Mouse (Mus musculus): ENCODE results near the gene Insm1. TPM values are rescaled to one million over a fixed set of nuclear protein-coding genes. Genes with fewer than 3 reads are reported as not detected.
A peak's percentile ranks its signal among the peaks of the same experiment; 100 is the strongest.

Insm1 gene
- total RNA-seq, 1 experiment from 2014 or later, result 6.0 TPM

- peak; percentile 36 for DNase-seq
Measured at GRCm38 (mm10) chr2:146223176-146223905, 1.6 kb downstream of the Insm1 start.

- DNase-seq, result no peak
Measured at GRCm38 (mm10) chr2:146224141-146224540, 2.4 kb downstream of the Insm1 start.

- DNase-seq, result no peak
Measured at GRCm38 (mm10) chr2:146225818-146226217, 4.1 kb downstream of the Insm1 start.

DNA sequence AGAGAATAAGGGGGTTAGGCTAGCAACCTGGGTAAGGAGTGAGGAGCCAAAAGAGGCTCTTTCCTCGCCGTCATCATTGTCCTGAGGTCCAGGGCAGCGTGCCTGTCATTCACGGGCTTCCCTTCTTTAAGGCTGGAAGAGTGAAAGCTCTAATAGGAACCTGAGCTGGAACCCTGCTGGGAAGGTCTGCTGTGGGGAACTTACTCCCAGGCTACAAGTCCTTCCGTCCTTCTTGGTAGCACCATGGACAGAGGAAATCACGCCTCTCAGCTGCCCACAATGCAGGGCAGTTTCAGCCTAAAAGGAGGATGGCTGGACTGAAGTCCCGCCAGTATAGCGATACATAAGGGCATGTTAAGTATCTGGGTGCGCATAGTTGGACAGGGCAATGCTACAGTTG is 4.8 kb downstream of the Insm1 start:
- peak; percentile 74 for DNase-seq

- no peak for DNase-seq
Measured at GRCm38 (mm10) chr2:146227646-146228045, 5.9 kb downstream of the Insm1 start.

GRCm38 (mm10) chr2:146228435-146228834 is 6.7 kb downstream of the Insm1 start:
- DNase-seq, result no peak

GRCm38 (mm10) chr2:146231485-146231884 is 9.8 kb downstream of the Insm1 start:
- DNase-seq, result no peak

GRCm38 (mm10) chr2:146239196-146239747 is 17.6 kb downstream of the Insm1 start:
- DNase-seq, result no peak

GRCm38 (mm10) chr2:146244049-146244448 is 22.3 kb downstream of the Insm1 start:
- DNase-seq, result no peak

GRCm38 (mm10) chr2:146245401-146245800 is 23.7 kb downstream of the Insm1 start:
- peak; percentile 58 for DNase-seq

GRCm38 (mm10) chr2:146246409-146247075 is 24.8 kb downstream of the Insm1 start:
- DNase-seq, result no peak

GRCm38 (mm10) chr2:146247576-146247975 is 25.9 kb downstream of the Insm1 start:
- DNase-seq, result no peak

DNA sequence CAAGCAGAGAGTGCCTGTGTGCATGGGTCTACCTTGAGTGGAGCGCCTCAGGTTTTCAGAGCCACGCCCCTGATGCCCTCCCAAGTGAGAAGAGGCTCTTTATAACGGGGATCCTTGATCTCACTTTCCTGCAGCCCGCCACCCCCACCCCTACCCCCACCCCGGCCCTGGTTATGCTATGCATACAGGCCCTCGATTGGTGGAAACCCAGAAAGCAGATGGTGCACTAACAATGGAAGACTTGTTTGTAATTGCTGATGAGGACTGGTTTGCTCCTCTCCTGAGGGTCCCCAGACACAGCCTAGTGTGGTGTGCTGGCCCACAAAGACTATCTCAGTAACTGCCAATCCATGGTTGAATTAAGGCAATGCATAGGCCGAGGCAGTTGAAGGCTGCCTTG is 27.3 kb downstream of the Insm1 start:
- no peak for DNase-seq

DNA sequence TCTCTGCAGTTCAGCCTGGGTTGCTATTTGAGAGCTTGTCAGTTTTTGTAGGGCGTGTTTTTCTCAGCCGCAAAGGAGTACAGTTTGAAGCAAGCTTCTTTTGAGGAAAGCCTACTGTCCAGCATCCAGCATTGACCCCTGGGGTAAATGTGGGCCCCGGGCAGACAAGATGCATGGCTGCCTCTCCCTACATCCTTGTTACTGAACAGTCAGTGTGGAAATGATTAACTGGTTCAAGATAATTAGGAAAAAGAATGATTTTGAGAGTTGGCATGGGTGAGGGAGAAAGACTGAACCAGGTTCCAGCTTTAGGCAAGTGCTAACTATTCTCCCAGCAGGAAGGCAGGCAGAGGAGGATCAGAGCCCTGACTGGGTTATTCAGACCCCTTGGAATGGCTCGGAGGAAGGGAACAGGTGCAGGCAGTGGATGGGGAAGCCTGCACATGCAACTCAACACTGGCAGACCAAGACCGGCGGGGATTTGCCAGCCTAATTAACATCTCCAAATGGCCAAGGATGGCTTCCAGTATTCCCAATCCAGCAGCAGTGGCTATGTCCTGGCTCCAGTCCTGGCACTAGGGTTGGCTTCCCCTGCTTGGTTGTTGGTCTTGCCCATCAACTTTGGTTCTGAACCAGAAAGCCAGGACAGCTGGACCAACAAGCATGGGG is 28.6 kb downstream of the Insm1 start:
- DNase-seq, result no peak

DNA sequence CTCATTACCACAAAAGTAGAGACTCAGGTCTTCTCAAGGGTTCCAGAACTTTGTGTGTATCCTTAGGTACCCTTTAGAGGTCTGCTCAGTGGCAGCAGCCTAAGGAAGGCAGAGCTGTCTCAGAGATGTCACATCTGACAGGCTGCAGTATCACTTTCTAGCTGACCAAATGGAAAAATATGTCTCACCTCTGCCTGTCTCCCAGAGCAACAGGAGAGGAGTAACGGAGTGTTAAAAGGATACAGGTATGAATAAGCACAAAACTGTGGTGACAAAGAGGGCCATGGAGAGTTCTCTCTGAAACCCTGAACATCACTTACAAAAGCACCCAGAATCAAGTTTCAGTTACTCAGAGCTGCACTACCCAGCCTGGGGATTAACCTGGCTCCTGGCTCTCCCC is 32.7 kb downstream of the Insm1 start:
- DNase-seq, result no peak

GRCm38 (mm10) chr2:146255636-146256035 is 33.9 kb downstream of the Insm1 start:
- DNase-seq, result no peak

- peak; percentile 42 for DNase-seq
Measured at GRCm38 (mm10) chr2:146256321-146256875, 34.7 kb downstream of the Insm1 start.

- no peak for DNase-seq
Measured at GRCm38 (mm10) chr2:146257037-146257436, 35.3 kb downstream of the Insm1 start.

DNA sequence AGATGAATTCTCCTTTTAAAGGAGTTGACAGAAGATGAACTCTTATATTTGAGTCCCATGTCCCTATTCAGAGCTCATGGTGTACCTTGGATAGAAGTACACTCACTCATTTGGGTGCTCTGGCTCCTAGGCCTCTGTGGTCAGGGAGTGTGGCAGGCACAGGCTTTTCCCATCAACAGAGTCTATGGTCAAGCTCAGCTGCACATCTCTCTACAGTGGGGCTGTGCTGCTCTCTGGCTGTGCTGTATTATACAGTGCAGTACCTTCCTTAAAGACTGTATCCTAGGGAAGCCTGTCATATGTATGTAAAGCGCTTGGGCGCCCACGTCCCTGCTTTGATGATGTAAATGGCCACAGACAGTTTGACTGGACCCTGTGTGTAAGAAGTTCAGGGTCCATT is 35.9 kb downstream of the Insm1 start:
- no peak for DNase-seq

DNA sequence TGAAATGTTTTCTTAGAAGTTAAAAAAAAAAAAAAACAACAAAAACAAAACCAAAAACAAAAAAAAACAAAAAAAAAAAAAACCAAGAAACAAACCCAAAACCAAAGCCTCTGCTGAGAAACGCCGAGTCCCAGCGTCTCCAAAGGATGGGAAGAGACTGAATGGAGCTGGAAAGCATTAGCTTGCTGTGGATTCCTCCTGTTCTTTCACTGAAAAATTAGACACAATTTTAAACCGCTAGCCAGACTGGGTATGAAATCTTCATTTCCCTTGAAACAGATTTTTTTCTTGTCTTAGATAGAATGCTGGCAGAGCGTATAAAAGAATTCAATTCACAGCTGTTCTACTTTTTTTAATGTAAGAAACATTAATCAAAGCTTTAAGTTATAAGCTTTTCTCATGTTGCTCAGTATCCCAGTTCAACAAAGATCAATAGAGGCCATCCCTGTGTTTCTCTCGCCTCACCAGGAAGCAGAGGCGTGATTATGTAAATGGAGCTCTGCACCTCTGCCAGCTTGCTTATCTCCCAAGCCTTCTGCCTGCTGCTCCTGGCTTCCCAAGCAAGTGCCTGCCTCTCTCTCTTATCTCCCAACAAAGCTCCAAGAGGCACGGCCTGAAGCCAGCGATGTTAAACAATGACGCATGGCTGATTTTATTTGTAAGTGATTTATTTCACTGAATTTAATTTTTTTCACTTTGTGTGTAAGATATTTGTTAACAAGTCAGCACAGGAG is 37.2 kb downstream of the Insm1 start:
- DNase-seq, result no peak

- no peak for DNase-seq
Measured at GRCm38 (mm10) chr2:146259787-146260560, 38.3 kb downstream of the Insm1 start.
